Mouse (Mus musculus) MEL (cell line): Measurements from ENCODE around the gene Pvr. TPM values are rescaled to one million over a fixed set of nuclear protein-coding genes. Genes with fewer than 3 reads are reported as not detected.
A peak's percentile ranks its signal among the peaks of the same experiment; 100 is the strongest.

ENCODE experiments used
- DNase-seq: peaks from one replicate; pipeline ENCODE4 v3.0.0; 2011; ENCODE audit warnings: low read depth, low spot score
- H3K27ac ChIP-seq: 2 replicates; pipeline ENCODE4 v1.5.1; 2012; ENCODE audit warnings: low read depth, mild to moderate bottlenecking, control low read depth, low read length, moderate library complexity; ENCODE audit not compliant: control insufficient read depth
- H3K27me3 ChIP-seq, 2 experiments: fragments of 150-350 bp in 1 of 2; sonication (generic) in 1 of 2; 2 replicates each; pipeline ENCODE4 v1.6.1; 2012; ENCODE audit warnings: low read length in 2 of 2, mild to moderate bottlenecking in 2 of 2, improper control_type of control experiment in 1 of 2, moderate library complexity in 1 of 2; ENCODE audit not compliant: insufficient read depth in 2 of 2, control insufficient read depth in 1 of 2
- H3K36me3 ChIP-seq, 2 experiments: 2 replicates each; pipeline ENCODE4 v1.6.1; 2012 to 2014; ENCODE audit warnings: low read length in 2 of 2, improper control_type of control experiment in 1 of 2, inconsistent platforms in 1 of 2, mild to moderate bottlenecking in 1 of 2; ENCODE audit not compliant: insufficient read depth in 2 of 2, control insufficient read depth in 1 of 2
- H3K4me1 ChIP-seq, 2 experiments: fragments of 150-350 bp in 1 of 2; sonication (generic) in 1 of 2; 2 replicates each; pipeline ENCODE4 v1.6.1; 2012; ENCODE audit warnings: low read length in 2 of 2, improper control_type of control experiment in 1 of 2, mild to moderate bottlenecking in 1 of 2; ENCODE audit not compliant: insufficient read depth in 2 of 2, control insufficient read depth in 1 of 2
- H3K4me3 ChIP-seq, 2 experiments: fragments of 150-350 bp in 1 of 2; sonication (generic) in 1 of 2; 2 replicates each; pipeline ENCODE4 v1.5.1; 2012; ENCODE audit warnings: low read depth in 2 of 2, low read length in 2 of 2, mild to moderate bottlenecking in 2 of 2, moderate library complexity in 2 of 2, control low read depth in 1 of 2, improper control_type of control experiment in 1 of 2; ENCODE audit not compliant: control insufficient read depth in 1 of 2, insufficient read depth in 1 of 2
- H3K79me2 ChIP-seq: 2 replicates; pipeline ENCODE4 v1.6.1; 2012; ENCODE audit warnings: mild to moderate bottlenecking, low read length, moderate library complexity; ENCODE audit not compliant: control insufficient read depth, poor library complexity, insufficient read depth
- H3K9ac ChIP-seq: 2 replicates; pipeline ENCODE4 v1.6.1; 2012; ENCODE audit warnings: low read depth, mild to moderate bottlenecking, control low read depth, low read length, moderate library complexity; ENCODE audit not compliant: control insufficient read depth, poor library complexity, severe bottlenecking
- H3K9me3 ChIP-seq: fragments of 150-350 bp; sonication (generic); replicated peaks from 2 replicates; pipeline ENCODE4 v1.6.1; 2012; ENCODE audit warnings: mild to moderate bottlenecking, low read length, improper control_type of control experiment, moderate library complexity; ENCODE audit not compliant: insufficient read depth
- CTCF ChIP-seq, 3 experiments: IDR thresholded peaks in 2 of 3; conservative IDR thresholded peaks in 1 of 3; 2 replicates each; pipeline ENCODE4 v1.5.1; 2011 to 2012; ENCODE audit warnings: low read length in 3 of 3, low read depth in 2 of 3, mild to moderate bottlenecking in 2 of 3, improper control_type of control experiment in 1 of 3, inconsistent platforms in 1 of 3, mixed read lengths in 1 of 3, moderate library complexity in 1 of 3; ENCODE audit not compliant: control insufficient read depth in 1 of 3, insufficient read depth in 1 of 3, poor library complexity in 1 of 3, severe bottlenecking in 1 of 3
- E2F4 ChIP-seq: IDR thresholded peaks from 2 replicates; pipeline ENCODE4 v1.6.1; 2011; ENCODE audit warnings: low read depth, low read length, improper control_type of control experiment, borderline replicate concordance
- ELF1 ChIP-seq: IDR thresholded peaks from 2 replicates; pipeline ENCODE4 v1.6.1; 2014; ENCODE audit warnings: low read depth, mild to moderate bottlenecking, inconsistent platforms, low read length, improper control_type of control experiment, moderate library complexity
- HCFC1 ChIP-seq: IDR thresholded peaks from 2 replicates; pipeline ENCODE4 v1.6.1; 2012; ENCODE audit warnings: low read depth, mild to moderate bottlenecking, inconsistent platforms, low read length, improper control_type of control experiment, moderate library complexity
- MAZ ChIP-seq: IDR thresholded peaks from 2 replicates; pipeline ENCODE4 v1.6.1; 2012; ENCODE audit warnings: low read depth, mild to moderate bottlenecking, inconsistent platforms, low read length, improper control_type of control experiment
- MEF2A ChIP-seq: IDR thresholded peaks from 2 replicates; pipeline ENCODE4 v1.6.1; 2014; ENCODE audit warnings: low read depth, mild to moderate bottlenecking, inconsistent platforms, low read length, improper control_type of control experiment; ENCODE audit not compliant: poor library complexity, insufficient replicate concordance, severe bottlenecking; ENCODE audit errors: extremely low read depth
- MXI1 ChIP-seq: IDR thresholded peaks from 2 replicates; pipeline ENCODE4 v1.6.1; 2011; ENCODE audit warnings: mild to moderate bottlenecking, low read depth, low read length, improper control_type of control experiment
- MYB ChIP-seq: IDR thresholded peaks from 2 replicates; pipeline ENCODE4 v1.6.1; 2011; ENCODE audit warnings: mild to moderate bottlenecking, low read depth, low read length, improper control_type of control experiment
- NRF1 ChIP-seq: IDR thresholded peaks from 2 replicates; pipeline ENCODE4 v1.6.1; 2014; ENCODE audit warnings: low read depth, mild to moderate bottlenecking, inconsistent platforms, low read length, improper control_type of control experiment, moderate library complexity; ENCODE audit not compliant: poor library complexity, insufficient read depth, severe bottlenecking
- RAD21 ChIP-seq: IDR thresholded peaks from 2 replicates; pipeline ENCODE4 v1.6.1; 2011; ENCODE audit warnings: mild to moderate bottlenecking, low read depth, low read length, improper control_type of control experiment
- SMC3 ChIP-seq: IDR thresholded peaks from 2 replicates; pipeline ENCODE4 v1.6.1; 2011; ENCODE audit warnings: low read depth, low read length, improper control_type of control experiment
- UBTF ChIP-seq: IDR thresholded peaks from 2 replicates; pipeline ENCODE4 v1.6.1; 2012; ENCODE audit warnings: low read depth, mild to moderate bottlenecking, inconsistent platforms, low read length, improper control_type of control experiment, moderate library complexity, borderline replicate concordance; ENCODE audit not compliant: insufficient read depth
- USF1 ChIP-seq: IDR thresholded peaks from 2 replicates; pipeline ENCODE4 v1.6.1; 2014; ENCODE audit warnings: low read depth, mild to moderate bottlenecking, inconsistent platforms, low read length, improper control_type of control experiment, moderate library complexity
- ZMIZ1 ChIP-seq: IDR thresholded peaks from 2 replicates; pipeline ENCODE4 v1.6.1; 2012; ENCODE audit warnings: low read depth, mild to moderate bottlenecking, inconsistent platforms, low read length, improper control_type of control experiment, moderate library complexity
- ZNF384 ChIP-seq: IDR thresholded peaks from 2 replicates; pipeline ENCODE4 v1.6.1; 2012; ENCODE audit warnings: low read depth, mild to moderate bottlenecking, inconsistent platforms, low read length, improper control_type of control experiment
- polyA plus RNA-seq, 2 experiments: library from polyadenylated mRNA; stranded (reverse) in 1 of 2; unstranded in 1 of 2; fragments of >175 nt in 1 of 2; fragments of >200 nt in 1 of 2; gene quantifications; 2 replicates each; pipeline versions ENCODE4 v1.2.1 to v1.2.4; 2012; ENCODE audit warnings: low replicate concordance in 2 of 2, low read depth in 1 of 2; ENCODE audit not compliant: insufficient read length in 2 of 2, insufficient read depth in 1 of 2, missing spikeins in 1 of 2
- total RNA-seq: library from RNA; depleted of rRNA; stranded (reverse); fragments of 300-350 nt; gene quantifications from 2 replicates; pipeline ENCODE4 v1.2.3, GENCODE M21; 2012

Gene Pvr
- total and polyA plus RNA-seq, 3 experiments, result not detected

GRCm38 (mm10) chr7:19939555-19940235 lies 18.7 kb upstream of the Pvr start (continued):
- TF ChIP-seq ELF1 (no peak), NRF1 (no peak)

GRCm38 (mm10) chr7:19937229-19937821 lies 16.4 kb upstream of the Pvr start:
- no peaks in the 10 kb centered on the region; a peak in 1 of 4 replicates for H3K27me3 ChIP-seq
- no peak overlapping the region for H3K9ac ChIP-seq
- H3K4me1 ChIP-seq, result peaks cover under 1 to 6% of the 10 kb centered on the region in 2 experiments; a peak in 1 of 4 replicates
- no peaks in the 10 kb centered on the region for H3K9me3 ChIP-seq
- no peak overlapping the region for H3K4me3 ChIP-seq
- TF ChIP-seq USF1 (peak; percentile 52; the same call in 1 of the 2 replicates), E2F4 (no peak)
- TF ChIP-seq, all 39 proteins: peak for 1
- 0 out of 4 replicates have a peak, but pooled peaks cover 0 to 3% of the 10 kb centered on the region in 2 experiments for H3K36me3 ChIP-seq
- DNase-seq, result no peak
- H3K27ac ChIP-seq, result no peak overlapping the region
- H3K79me2 ChIP-seq, result no peaks in the 10 kb centered on the region

DNA sequence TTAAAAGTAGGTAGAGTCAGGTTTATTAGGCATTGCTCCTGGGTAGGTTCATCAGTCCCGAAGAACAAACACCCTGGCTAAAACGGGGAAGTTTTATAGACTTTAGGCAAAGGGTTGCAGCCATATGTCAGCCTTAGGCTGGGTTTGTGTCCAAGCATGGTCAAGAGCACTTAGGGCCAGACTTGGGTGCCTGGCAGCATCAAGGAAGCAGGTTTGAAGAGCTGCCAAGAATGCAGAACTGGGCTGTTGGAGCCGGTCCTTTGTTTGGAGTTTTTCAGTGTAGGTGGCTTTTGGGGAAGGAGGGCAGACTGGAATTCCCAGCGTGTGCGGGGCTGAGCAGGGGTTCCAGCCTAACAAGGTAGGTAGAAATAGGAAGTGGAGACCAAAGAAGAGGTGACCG lies 15.0 kb upstream of the Pvr start:
- Histone ChIP-seq H3K36me3 (0 out of 4 replicates have a peak, but pooled peaks cover 0 to 3% of the 10 kb centered on the region in 2 experiments), H3K27me3 (no peaks in the 10 kb centered on the region; a peak in 1 of 4 replicates), H3K4me1 (peaks cover 2 to 9% of the 10 kb centered on the region in 2 experiments; a peak in 1 of 4 replicates), H3K79me2 (no peaks in the 10 kb centered on the region), H3K9me3 (no peaks in the 10 kb centered on the region), H3K27ac (no peak overlapping the region), H3K9ac (no peak overlapping the region), H3K4me3 (no peak overlapping the region)
- DNase-seq, result no peak
- TF ChIP-seq MAZ (no peak), USF1 (no peak), SMC3 (no peak), HCFC1 (no peak)

DNA sequence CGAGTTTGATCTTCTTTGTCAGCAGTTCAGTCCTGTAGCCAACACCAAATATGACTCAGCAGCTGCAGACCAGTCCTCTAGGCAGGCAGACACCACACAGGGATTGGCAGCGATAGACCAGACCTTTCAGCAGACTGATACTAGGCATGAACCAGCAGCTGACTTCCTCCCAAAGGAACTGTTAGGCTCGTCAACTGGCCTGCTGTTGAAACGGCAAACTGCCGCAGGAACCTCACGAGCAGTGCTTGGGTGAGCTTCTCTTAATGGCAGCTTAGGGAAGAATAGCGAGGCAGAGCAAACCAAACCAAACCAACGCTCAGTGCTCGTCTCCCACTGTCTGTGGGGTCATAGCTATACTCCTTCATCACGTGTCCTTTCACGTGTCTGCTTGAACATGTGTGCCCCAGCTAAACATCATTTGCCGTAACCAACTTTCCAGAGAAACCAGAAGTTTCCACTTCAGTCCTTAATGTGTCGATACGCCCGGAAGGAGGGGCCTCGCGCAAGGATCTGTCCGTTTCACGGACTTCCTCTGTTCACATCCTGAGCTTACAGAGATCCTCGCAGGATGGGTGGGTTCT lies 14.3 kb upstream of the Pvr start:
- H3K27me3 ChIP-seq, result no peaks in the 10 kb centered on the region; a peak in 1 of 4 replicates
- DNase-seq, result no peak
- no peaks in the 10 kb centered on the region for H3K79me2 ChIP-seq
- H3K36me3 ChIP-seq, result 0 out of 4 replicates have a peak, but pooled peaks cover 0 to 3% of the 10 kb centered on the region in 2 experiments
- H3K9me3 ChIP-seq, result no peaks in the 10 kb centered on the region
- H3K27ac ChIP-seq, result no peak overlapping the region
- TF ChIP-seq ZNF384 (no peak), RAD21 (no peak), UBTF (no peak), ZMIZ1 (no peak), MYB (no peak), MEF2A (no peak), MXI1 (no peak), CTCF (IDR thresholded peaks at IDR 0.05 in 2 of 3, conservative IDR thresholded peaks at IDR 0.05 in 1 of 3; ENCODE audit: control insufficient read depth in 1 of 3, insufficient read depth in 1 of 3, low read depth in 2 of 3, low read length in 3 of 3, poor library complexity in 1 of 3, severe bottlenecking in 1 of 3) (no peak)
- H3K9ac ChIP-seq, result no peak overlapping the region
- H3K4me3 ChIP-seq, result no peak overlapping the region
- peaks cover 2 to 6% of the 10 kb centered on the region in 2 experiments; a peak in 1 of 4 replicates for H3K4me1 ChIP-seq
